Mouse (Mus musculus) bone marrow macrophage, adult 2 months (primary cell): Measurements from ENCODE around the gene Fndc11. TPM values are rescaled to one million over a fixed set of nuclear protein-coding genes. Genes with fewer than 3 reads are reported as not detected.
"Not testable (repeated sequence)": the region's sequence is repeated elsewhere in the genome, so short reads cannot be mapped to it uniquely, and the experiment has no call there.

Source experiments
- H3K27ac ChIP-seq: 2 replicates; pipeline ENCODE4 v1.5.1; 2012; ENCODE audit warnings: low read depth, low read length; ENCODE audit not compliant: insufficient read depth
- H3K4me1 ChIP-seq: 2 replicates; pipeline ENCODE4 v1.6.1; 2012; ENCODE audit warnings: low read length; ENCODE audit not compliant: control insufficient read depth, insufficient read depth
- H3K4me3 ChIP-seq: 2 replicates; pipeline ENCODE4 v1.5.1; 2012; ENCODE audit warnings: mild to moderate bottlenecking, low read length, moderate library complexity; ENCODE audit not compliant: insufficient read depth
- CTCF ChIP-seq: IDR thresholded peaks from 2 replicates; pipeline ENCODE4 v1.5.1; 2012; ENCODE audit warnings: low read depth, mild to moderate bottlenecking, low read length, moderate library complexity
- POLR2A ChIP-seq: IDR thresholded peaks from 2 replicates; pipeline ENCODE4 v1.6.1; 2012; ENCODE audit warnings: mild to moderate bottlenecking, low read depth, low read length, borderline replicate concordance
- polyA plus RNA-seq: library from polyadenylated mRNA; stranded (reverse); fragments of >200 nt; gene quantifications from 2 replicates; pipeline ENCODE4 v1.2.4, GENCODE M21; 2012; ENCODE audit not compliant: missing spikeins, insufficient read depth, insufficient read length

The Fndc11 gene
- polyA plus RNA-seq = not detected in 2 replicates

DNA sequence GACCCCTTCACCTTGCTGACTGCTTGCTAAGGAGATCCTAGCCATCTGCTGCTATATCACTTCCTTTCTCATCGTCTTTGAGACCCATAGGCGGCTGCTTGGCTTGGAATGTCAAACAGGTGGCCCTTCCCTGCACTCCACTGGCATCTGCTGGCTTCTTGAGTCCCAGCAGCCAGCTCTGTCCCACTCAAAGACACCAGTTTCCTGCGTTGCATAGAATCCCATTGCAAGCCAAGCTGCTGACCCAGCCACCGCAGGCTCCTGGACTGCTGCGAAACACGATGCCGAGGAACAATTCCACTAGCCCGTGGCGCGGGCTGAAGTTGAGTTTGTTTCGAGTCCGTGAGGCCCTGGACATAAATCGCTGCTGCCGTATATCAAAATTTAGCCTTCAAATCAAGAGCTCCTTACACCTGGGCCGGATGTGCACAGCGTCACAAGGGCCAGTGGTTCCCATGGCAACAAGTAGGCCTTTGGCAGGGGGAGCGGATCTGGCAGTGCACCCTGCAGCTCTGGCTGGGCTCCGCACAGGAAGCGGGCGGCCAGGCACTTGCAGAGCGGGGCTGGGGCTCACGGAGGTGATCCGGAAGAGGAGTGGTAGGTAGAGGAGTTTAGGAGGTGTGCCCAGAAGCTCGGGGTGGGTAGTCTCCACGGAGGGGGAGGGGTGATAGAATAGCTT is at the start of gene Fndc11:
TSS of gene Fndc11 (plus strand) at position 476 of the 679 bp plus-strand sequence.
- Histone ChIP-seq H3K4me3 (peak within 1 kb of the TSS; percentile 46), H3K4me1 (peaks cover 8% of the 10 kb centered on the region), H3K27ac (no peak within 1 kb of the TSS)
- TF ChIP-seq POLR2A = no peak
- no peak for TF ChIP-seq CTCF

DNA sequence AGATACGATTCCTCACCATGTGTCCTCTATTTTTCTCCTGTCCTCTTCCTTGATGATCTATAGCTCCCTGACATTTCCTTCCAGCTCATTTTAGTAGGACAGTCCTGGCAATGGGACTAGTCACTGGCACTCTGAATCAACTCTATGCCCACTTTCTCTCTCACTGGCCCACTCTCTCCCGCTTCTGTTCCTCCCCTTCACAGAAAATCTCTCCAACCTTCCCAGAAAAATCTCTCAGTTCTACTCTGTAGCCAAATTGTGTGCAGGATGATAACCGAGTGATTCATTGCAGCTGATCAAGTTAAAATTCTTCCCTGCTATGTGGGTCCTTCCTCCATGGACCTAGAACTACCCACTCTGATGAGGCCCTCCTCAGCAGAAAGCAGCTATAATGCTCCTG is 45.2 kb upstream of the Fndc11 start:
- 0 out of 2 replicates have a peak, but pooled peaks cover 4% of the 10 kb centered on the region for H3K4me1 ChIP-seq
- no peak for TF ChIP-seq CTCF
- H3K27ac ChIP-seq = no peak overlapping the region
- no peak overlapping the region for H3K4me3 ChIP-seq

DNA sequence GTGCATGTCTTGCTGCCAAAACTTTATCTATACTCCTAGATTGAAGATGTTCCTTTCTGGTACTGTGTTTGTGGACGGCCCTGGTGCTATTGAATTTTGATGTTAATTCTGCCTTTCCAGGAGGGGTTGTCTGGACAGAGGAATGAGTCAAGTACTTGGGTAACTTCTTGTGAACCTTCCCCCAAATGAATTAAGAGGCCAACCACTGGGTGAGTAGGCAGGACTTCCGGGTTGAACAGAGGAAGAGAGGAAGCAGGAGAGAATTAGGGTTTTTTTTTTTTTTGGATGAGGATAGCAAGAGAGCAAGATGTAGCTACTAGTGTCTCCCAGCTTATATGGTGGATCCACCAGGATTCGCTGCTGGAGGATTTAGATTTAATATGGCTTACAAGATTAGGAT is 41.8 kb upstream of the Fndc11 start:
- no peak for TF ChIP-seq POLR2A
- no peak for TF ChIP-seq CTCF
- H3K4me3 ChIP-seq = no peak overlapping the region
- H3K27ac ChIP-seq = no peak overlapping the region
- 0 out of 2 replicates have a peak, but pooled peaks cover 4% of the 10 kb centered on the region for H3K4me1 ChIP-seq

DNA sequence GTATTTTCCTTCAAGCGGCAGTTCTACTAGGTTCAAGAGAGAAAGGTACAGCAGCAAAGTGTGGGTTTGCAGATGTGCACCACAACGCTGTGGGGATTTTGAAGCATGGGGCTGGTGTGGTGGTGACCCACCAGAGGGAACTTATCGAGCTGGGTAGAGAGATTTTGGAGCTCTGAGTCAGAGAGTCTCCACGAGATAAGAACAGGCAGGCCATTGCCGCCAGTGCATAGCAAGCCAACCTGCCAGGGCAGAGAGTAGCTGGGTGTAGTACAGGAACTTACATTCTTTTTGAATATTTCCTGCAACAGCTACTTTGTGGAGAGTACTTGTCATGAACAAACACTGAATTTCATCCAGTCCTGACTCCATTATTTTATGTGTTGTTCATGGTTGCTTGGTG is 41.3 kb upstream of the Fndc11 start:
- TF ChIP-seq CTCF (no peak), POLR2A (no peak)
- Histone ChIP-seq H3K4me1 (0 out of 2 replicates have a peak, but pooled peaks cover 4% of the 10 kb centered on the region), H3K4me3 (no peak overlapping the region), H3K27ac (no peak overlapping the region)

DNA sequence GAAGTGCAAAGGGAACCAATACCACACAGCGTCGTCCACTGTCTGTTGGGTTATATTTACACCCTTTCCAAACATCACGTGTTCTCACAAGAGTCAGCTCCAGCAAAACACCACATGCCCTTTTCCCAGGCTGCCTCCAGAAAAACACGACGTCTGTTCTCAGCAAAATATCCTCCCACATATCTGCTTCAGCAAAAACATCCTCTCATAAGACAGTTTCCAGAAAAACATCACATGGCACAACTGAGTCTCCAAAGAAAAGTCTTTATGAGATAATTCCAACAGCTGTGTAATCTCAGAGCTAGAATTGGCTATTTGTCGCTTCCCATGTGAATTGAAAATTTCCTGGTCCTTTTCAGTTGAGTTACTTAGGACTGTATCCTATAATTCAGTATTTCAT is 38.9 kb upstream of the Fndc11 start:
- no peak overlapping the region for H3K27ac ChIP-seq
- TF ChIP-seq CTCF = no peak
- TF ChIP-seq POLR2A = no peak
- no peak overlapping the region for H3K4me3 ChIP-seq
- H3K4me1 ChIP-seq = 0 out of 2 replicates have a peak, but pooled peaks cover 4% of the 10 kb centered on the region

DNA sequence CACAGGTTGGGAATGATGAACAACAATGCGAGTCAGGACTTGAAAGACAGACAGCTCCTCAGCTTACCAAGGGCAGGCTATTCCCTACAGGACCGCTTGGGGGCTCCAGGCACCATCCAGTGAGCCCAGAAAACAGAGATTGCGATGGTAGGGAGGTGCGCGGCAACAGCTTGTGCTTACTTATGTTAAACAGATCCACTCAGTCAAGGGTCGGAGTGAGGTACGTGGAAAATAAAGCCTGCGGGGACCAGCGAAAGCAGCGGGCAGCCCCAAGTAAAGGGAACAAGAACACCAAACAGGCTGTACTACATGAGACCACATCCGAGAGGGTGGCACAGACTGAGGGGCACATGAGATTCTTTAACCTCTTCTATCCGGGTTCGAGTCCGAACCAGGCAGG is 33.2 kb upstream of the Fndc11 start:
- H3K27ac ChIP-seq = peak overlapping the region; percentile 61

DNA sequence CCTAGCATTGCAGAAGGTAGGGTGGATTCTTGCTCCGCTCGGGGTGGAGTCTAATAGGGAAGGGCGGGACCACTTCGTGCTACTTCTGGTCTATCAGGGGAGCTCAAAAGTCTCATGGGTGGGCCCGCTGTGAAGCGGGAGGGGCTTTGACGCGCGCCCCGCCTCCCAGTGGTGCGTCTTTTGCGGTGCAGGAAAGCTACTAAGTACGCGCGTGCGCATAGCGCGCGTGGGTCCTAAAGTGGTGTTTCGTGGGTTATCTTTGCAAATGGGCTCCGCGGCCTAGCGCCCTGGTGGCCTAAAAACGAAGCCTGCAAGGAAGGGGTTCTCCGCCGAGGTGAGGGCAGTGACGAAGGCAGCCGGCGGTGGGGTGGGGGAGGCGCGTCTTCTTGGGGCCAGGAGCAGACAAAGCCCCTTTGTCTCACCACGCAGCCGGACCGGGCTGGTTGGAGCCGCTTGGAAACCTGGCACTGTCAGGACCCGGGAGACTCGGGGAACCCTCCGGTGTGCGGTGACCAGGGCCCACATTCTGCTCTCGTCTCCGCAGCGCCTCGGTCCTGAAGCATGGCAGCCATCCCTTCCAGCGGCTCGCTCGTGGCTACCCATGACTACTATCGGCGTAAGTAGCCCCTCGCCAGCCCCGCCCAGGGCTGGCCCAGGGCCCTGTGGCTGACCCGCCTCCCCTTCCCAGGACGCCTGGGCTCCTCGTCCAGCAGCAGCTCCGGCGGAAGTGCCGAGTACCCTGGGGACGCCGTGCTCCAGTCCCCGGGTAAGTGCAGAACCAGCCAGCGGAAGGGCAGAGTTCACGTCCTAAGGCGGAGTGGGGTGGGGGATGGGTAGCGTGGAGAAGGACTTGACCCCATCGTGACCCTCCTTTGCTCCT is 32.5 kb upstream of the Fndc11 start, which contains the start of gene Ppdpf:
TSS of gene Ppdpf (plus strand) at position 127 of the 880 bp plus-strand sequence.
- Histone ChIP-seq H3K4me1 (peaks cover 13% of the 10 kb centered on the region), H3K27ac (peak within 1 kb of the TSS; percentile 64), H3K4me3 (peak within 1 kb of the TSS; percentile 71)
- TF ChIP-seq CTCF = no peak

More for the DNA sequence above, 33.2 kb upstream of the Fndc11 start:
- Histone ChIP-seq H3K4me1 (peaks cover 11% of the 10 kb centered on the region), H3K4me3 (peak overlapping the region; percentile 71)
- TF ChIP-seq POLR2A (no peak), CTCF (peak; percentile 94)

DNA sequence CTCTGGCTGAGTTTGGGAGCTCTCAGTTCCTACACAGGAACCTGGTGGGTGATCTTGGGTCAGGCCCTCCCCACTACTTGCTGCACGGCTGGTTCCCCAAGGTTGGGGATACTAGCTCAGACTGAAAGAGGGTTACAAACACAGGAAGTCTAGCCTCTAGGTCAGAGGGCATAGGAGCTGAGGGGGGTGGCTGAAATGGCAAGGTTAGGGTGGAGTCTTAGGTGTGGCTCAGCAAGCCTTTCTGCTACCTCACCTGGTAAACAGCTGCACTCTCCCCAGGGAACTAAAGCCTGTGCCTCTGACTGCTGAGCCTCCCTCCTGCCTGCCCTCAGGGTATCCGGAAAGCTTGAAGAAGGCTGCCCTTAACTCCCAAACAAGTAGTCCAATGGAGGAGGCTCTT is 31.1 kb upstream of the Fndc11 start:
- Histone ChIP-seq H3K4me1 (peaks cover 20% of the 10 kb centered on the region), H3K4me3 (0 out of 2 replicates have a peak overlapping the region, but pooled peaks have one; percentile 71), H3K27ac (no peak overlapping the region)
- TF ChIP-seq POLR2A (no peak), CTCF (no peak)

DNA sequence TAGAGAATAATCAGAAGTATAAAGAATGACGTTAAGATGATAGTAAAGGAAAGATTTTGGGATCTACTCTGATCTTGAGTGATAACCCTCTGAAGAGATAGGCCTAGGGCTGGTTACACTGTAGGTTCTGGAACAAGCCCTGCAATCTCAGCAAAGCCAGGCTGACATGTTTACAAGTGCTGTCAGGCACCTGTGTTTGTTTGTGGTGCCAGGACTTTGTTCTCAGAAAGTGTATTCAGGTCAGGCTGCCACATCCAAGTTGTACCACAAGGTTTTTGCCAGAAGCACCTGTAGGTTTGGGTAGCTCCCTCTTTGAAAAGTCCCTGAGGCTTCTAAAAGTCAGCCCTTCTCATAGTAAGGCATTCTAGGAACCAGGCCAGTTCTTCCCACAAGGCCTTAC is 30.5 kb upstream of the Fndc11 start:
- H3K27ac ChIP-seq = no peak overlapping the region

DNA sequence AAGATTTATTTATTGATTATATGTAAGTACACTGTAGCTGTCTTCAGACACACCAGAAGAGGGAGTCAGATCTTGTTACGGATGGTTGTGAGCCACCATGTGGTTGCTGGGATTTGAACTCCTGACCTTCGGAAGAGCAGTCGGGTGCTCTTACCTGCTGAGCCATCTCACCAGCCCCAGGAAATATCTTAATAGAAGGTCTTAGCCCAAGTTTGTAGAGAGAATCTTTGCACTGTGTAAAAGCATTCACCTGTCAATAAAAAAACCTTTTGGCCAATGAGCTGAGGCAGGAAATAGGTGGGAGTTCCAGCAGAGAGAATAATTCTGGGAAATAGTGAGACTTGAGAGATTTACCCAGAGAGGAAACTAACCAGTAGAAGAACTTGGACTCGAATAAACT is 28.4 kb upstream of the Fndc11 start:
- not testable (repeated sequence) for H3K4me3 ChIP-seq, H3K27ac ChIP-seq
- peaks cover 20% of the 10 kb centered on the region for H3K4me1 ChIP-seq

More for the DNA sequence above, 30.5 kb upstream of the Fndc11 start:
- no peak for TF ChIP-seq POLR2A
- TF ChIP-seq CTCF = no peak
- no peak overlapping the region for H3K4me3 ChIP-seq
- H3K4me1 ChIP-seq = peaks cover 20% of the 10 kb centered on the region
